Mouse (Mus musculus): ENCODE measurements around the gene Eif4h. TPM values are rescaled to one million over a fixed set of nuclear protein-coding genes. Genes with fewer than 3 reads are reported as not detected.

Eif4h gene
- 332 and 340 TPM in 2 replicates for polyA plus RNA-seq (2015; fragmentation: Nextera tagmentation; extraction: Ambion mirVana)

GRCm38 (mm10) chr5:134639269-134639682 lies at the start of gene Eif4h:
Gene Eif4h, minus strand, starts transcription at chr5:134639490.
- Histone ChIP-seq H3K9ac (ENCODE audit: low read depth, low read length) (peak within 1 kb of the TSS; percentile 99), H3K4me3 (ENCODE audit: low read length) (peak within 1 kb of the TSS; percentile 86), H3K27me3 (replicated peaks; ENCODE audit: control insufficient read depth, insufficient read depth, low read length) (no peaks in the 10 kb centered on the region), H3K27ac (ENCODE audit: low read depth, low read length) (peak within 1 kb of the TSS; percentile 95), H3K4me2 (ENCODE audit: low read length) (peak within 1 kb of the TSS; percentile 76), H3K36me3 (ENCODE audit: control insufficient read depth, insufficient read depth, low read length) (0 out of 2 replicates have a peak, but pooled peaks cover 2% of the 10 kb centered on the region), H3K9me3 (ENCODE audit: control insufficient read depth, low read length) (no peaks in the 10 kb centered on the region), H3K4me1 (ENCODE audit: control insufficient read depth, insufficient read depth, low read depth, low read length) (peaks cover 14% of the 10 kb centered on the region)
- ATAC-seq, result peak; percentile 94
- under 1% methylated on average over 45 of the region's 52 CpGs for WGBS

- Histone ChIP-seq H3K36me3 (ENCODE audit: control insufficient read depth, insufficient read depth, low read length) (0 out of 2 replicates have a peak, but pooled peaks cover 2% of the 10 kb centered on the region), H3K27me3 (replicated peaks; ENCODE audit: control insufficient read depth, insufficient read depth, low read length) (no peaks in the 10 kb centered on the region), H3K27ac (ENCODE audit: low read depth, low read length) (peak overlapping the region; percentile 87), H3K4me2 (ENCODE audit: low read length) (peak overlapping the region; percentile 65), H3K4me3 (ENCODE audit: low read length) (peak overlapping the region; percentile 94), H3K9me3 (ENCODE audit: control insufficient read depth, low read length) (no peaks in the 10 kb centered on the region), H3K4me1 (ENCODE audit: control insufficient read depth, insufficient read depth, low read depth, low read length) (peaks cover 10% of the 10 kb centered on the region), H3K9ac (ENCODE audit: low read depth, low read length) (peak overlapping the region; percentile 64)
- under 1% methylated on average over 38 of the region's 38 CpGs for WGBS
- ATAC-seq, result peak; percentile 97
Measured at GRCm38 (mm10) chr5:134688718-134689284, 49.5 kb upstream of the Eif4h start.

GRCm38 (mm10) chr5:134688086-134688717 lies 48.9 kb upstream of the Eif4h start, which contains the start of gene Limk1:
Gene Limk1, minus strand, starts transcription at chr5:134688598.
- H3K4me1 ChIP-seq (ENCODE audit: control insufficient read depth, insufficient read depth, low read depth, low read length), result peaks cover 10% of the 10 kb centered on the region
- H3K27ac ChIP-seq (ENCODE audit: low read depth, low read length), result peak within 1 kb of the TSS; percentile 87
- H3K4me2 ChIP-seq (ENCODE audit: low read length), result peak within 1 kb of the TSS; percentile 65
- H3K9ac ChIP-seq (ENCODE audit: low read depth, low read length), result peak within 1 kb of the TSS; percentile 97
- 0 out of 2 replicates have a peak, but pooled peaks cover 2% of the 10 kb centered on the region for H3K36me3 ChIP-seq (ENCODE audit: control insufficient read depth, insufficient read depth, low read length)
- H3K4me3 ChIP-seq (ENCODE audit: low read length), result peak within 1 kb of the TSS; percentile 94
- H3K9me3 ChIP-seq (ENCODE audit: control insufficient read depth, low read length), result no peaks in the 10 kb centered on the region
- peak; percentile 0; the same call in 1 of the 2 replicates for ATAC-seq
- WGBS, result under 1% methylated on average over 49 of the region's 69 CpGs
- H3K27me3 ChIP-seq (replicated peaks; ENCODE audit: control insufficient read depth, insufficient read depth, low read length), result no peaks in the 10 kb centered on the region

DNA sequence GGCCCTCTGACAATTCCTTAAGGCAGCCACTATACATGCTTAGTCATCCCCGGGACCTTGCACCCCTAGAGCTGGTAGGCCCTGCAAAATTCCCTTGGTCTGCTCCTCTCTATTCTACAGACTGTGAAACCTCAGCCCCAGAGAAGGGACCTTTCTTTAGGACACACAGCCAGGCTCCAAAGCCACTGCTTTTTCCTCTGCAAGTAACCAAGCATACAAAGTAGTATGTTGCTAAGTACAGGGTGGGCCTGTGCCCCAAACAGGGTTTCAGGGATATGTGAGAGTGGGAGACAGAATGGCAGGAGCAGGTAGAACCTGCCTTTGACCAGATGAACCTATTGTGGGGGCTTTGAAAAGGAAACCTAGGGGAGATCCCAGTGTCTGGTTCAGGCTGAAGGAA lies 47.9 kb upstream of the Eif4h start:
- peak overlapping the region; percentile 97 for H3K9ac ChIP-seq (ENCODE audit: low read depth, low read length)
- 88% methylated on average over 1 of the region's 1 CpGs for WGBS
- H3K4me1 ChIP-seq (ENCODE audit: control insufficient read depth, insufficient read depth, low read depth, low read length), result peaks cover 10% of the 10 kb centered on the region
- H3K27ac ChIP-seq (ENCODE audit: low read depth, low read length), result no peak overlapping the region; the same call in 1 of the 2 replicates
- peak overlapping the region; percentile 65 for H3K4me2 ChIP-seq (ENCODE audit: low read length)
- H3K4me3 ChIP-seq (ENCODE audit: low read length), result peak overlapping the region; percentile 94
- no peak for ATAC-seq
- H3K36me3 ChIP-seq (ENCODE audit: control insufficient read depth, insufficient read depth, low read length), result peaks cover 2% of the 10 kb centered on the region; the same call in 1 of the 2 replicates
- no peaks in the 10 kb centered on the region for H3K27me3 ChIP-seq (replicated peaks; ENCODE audit: control insufficient read depth, insufficient read depth, low read length)
- no peaks in the 10 kb centered on the region for H3K9me3 ChIP-seq (ENCODE audit: control insufficient read depth, low read length)

DNA sequence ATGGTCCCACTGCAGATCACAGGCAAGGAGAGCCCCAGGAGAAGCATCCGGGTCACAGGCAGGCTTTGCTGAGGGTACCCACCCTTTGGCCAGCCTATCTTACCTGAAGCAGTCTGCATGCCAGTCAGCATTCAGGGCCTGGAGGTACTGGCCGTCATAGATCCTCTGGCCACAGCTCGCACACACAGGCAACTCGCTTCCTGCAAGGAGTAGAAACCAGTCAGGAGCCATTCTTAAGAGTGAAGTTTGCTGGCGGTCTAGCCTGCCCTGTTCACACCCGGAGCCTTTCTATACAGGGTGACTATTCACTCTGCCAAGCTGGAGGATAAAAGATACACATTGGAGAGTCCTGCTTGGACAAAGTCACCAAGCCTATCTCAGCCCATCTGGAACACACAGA lies 47.3 kb upstream of the Eif4h start:
- H3K4me3 ChIP-seq (ENCODE audit: low read length), result no peak overlapping the region
- no peak overlapping the region for H3K4me2 ChIP-seq (ENCODE audit: low read length)
- no peak overlapping the region for H3K9ac ChIP-seq (ENCODE audit: low read depth, low read length)
- peaks cover 2% of the 10 kb centered on the region; the same call in 1 of the 2 replicates for H3K36me3 ChIP-seq (ENCODE audit: control insufficient read depth, insufficient read depth, low read length)
- H3K4me1 ChIP-seq (ENCODE audit: control insufficient read depth, insufficient read depth, low read depth, low read length), result peaks cover 10% of the 10 kb centered on the region
- H3K9me3 ChIP-seq (ENCODE audit: control insufficient read depth, low read length), result no peaks in the 10 kb centered on the region
- H3K27ac ChIP-seq (ENCODE audit: low read depth, low read length), result no peak overlapping the region
- WGBS, result 93% methylated on average over 6 of the region's 6 CpGs
- no peaks in the 10 kb centered on the region for H3K27me3 ChIP-seq (replicated peaks; ENCODE audit: control insufficient read depth, insufficient read depth, low read length)
- no peak for ATAC-seq

DNA sequence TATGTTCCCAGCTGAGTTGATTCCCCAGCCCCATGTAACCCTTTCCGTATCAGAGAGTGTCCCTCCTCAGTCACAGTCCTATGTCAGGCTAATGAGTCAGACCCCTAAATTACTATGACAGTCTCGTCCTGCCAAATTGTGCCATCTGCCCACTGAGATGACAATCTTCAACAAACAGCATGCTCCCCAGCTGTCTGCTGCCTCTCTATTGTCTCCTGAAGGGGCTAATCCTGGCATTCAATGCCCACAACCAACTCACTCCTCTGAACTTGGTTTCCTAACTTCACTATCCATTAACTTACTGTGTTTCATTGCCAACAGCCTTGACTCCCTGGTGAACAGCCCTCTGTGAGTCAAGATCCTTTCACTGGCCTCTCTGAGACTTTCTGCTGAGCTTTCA lies 45.1 kb upstream of the Eif4h start:
- Histone ChIP-seq H3K4me2 (ENCODE audit: low read length) (no peak overlapping the region), H3K4me1 (ENCODE audit: control insufficient read depth, insufficient read depth, low read depth, low read length) (peaks cover 10% of the 10 kb centered on the region), H3K36me3 (ENCODE audit: control insufficient read depth, insufficient read depth, low read length) (peaks cover 2% of the 10 kb centered on the region; the same call in 1 of the 2 replicates), H3K27ac (ENCODE audit: low read depth, low read length) (no peak overlapping the region), H3K4me3 (ENCODE audit: low read length) (no peak overlapping the region), H3K9ac (ENCODE audit: low read depth, low read length) (no peak overlapping the region), H3K9me3 (ENCODE audit: control insufficient read depth, low read length) (no peaks in the 10 kb centered on the region), H3K27me3 (replicated peaks; ENCODE audit: control insufficient read depth, insufficient read depth, low read length) (no peaks in the 10 kb centered on the region)
- WGBS, result 37% methylated on average over 2 of the region's 2 CpGs
- ATAC-seq, result no peak

- Histone ChIP-seq H3K27me3 (replicated peaks; ENCODE audit: control insufficient read depth, insufficient read depth, low read length) (no peaks in the 10 kb centered on the region), H3K9ac (ENCODE audit: low read depth, low read length) (no peak overlapping the region), H3K4me2 (ENCODE audit: low read length) (no peak overlapping the region), H3K9me3 (ENCODE audit: control insufficient read depth, low read length) (no peaks in the 10 kb centered on the region), H3K4me1 (ENCODE audit: control insufficient read depth, insufficient read depth, low read depth, low read length) (peaks cover 10% of the 10 kb centered on the region), H3K27ac (ENCODE audit: low read depth, low read length) (no peak overlapping the region), H3K36me3 (ENCODE audit: control insufficient read depth, insufficient read depth, low read length) (peaks cover 2% of the 10 kb centered on the region; the same call in 1 of the 2 replicates), H3K4me3 (ENCODE audit: low read length) (no peak overlapping the region)
- WGBS, result 69% methylated on average over 2 of the region's 2 CpGs
- no peak for ATAC-seq
Measured at GRCm38 (mm10) chr5:134683813-134684212, 44.5 kb upstream of the Eif4h start.

DNA sequence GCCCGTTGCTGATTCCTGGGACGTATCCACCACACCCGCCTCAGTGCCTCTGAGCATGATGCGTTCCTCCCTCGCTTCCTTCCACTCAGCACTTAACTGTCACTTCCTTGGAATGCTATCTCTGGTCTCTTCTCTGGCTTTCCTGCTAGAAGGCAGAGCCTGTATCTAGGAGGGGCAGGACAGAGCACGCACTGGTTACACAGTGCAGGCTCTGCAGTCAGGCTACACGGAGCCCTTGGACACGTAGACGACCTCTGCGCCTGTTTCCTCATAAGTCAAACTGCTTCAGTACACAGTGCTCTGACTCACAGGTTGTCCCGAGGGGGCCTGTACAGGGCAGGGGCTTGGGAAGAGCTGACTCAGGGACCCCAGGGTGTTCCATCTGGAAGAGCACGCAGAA lies 40.9 kb upstream of the Eif4h start:
- 86% methylated on average over 12 of the region's 12 CpGs for WGBS
- H3K27me3 ChIP-seq (replicated peaks; ENCODE audit: control insufficient read depth, insufficient read depth, low read length), result no peaks in the 10 kb centered on the region
- no peak overlapping the region for H3K27ac ChIP-seq (ENCODE audit: low read depth, low read length)
- peaks cover 18% of the 10 kb centered on the region for H3K4me1 ChIP-seq (ENCODE audit: control insufficient read depth, insufficient read depth, low read depth, low read length)
- H3K9ac ChIP-seq (ENCODE audit: low read depth, low read length), result no peak overlapping the region
- no peaks in the 10 kb centered on the region for H3K9me3 ChIP-seq (ENCODE audit: control insufficient read depth, low read length)
- peaks cover 2% of the 10 kb centered on the region; the same call in 1 of the 2 replicates for H3K36me3 ChIP-seq (ENCODE audit: control insufficient read depth, insufficient read depth, low read length)
- ATAC-seq, result no peak
- no peak overlapping the region for H3K4me3 ChIP-seq (ENCODE audit: low read length)
- H3K4me2 ChIP-seq (ENCODE audit: low read length), result no peak overlapping the region

- Histone ChIP-seq H3K4me1 (ENCODE audit: control insufficient read depth, insufficient read depth, low read depth, low read length) (peaks cover 18% of the 10 kb centered on the region), H3K27ac (ENCODE audit: low read depth, low read length) (no peak overlapping the region), H3K9me3 (ENCODE audit: control insufficient read depth, low read length) (no peaks in the 10 kb centered on the region)
Measured at GRCm38 (mm10) chr5:134678827-134679546, 39.7 kb upstream of the Eif4h start.

More at GRCm38 (mm10) chr5:134678827-134679546, 39.7 kb upstream of the Eif4h start:
- no peaks in the 10 kb centered on the region; the same call in 1 of the 2 replicates for H3K36me3 ChIP-seq (ENCODE audit: control insufficient read depth, insufficient read depth, low read length)
- no peaks in the 10 kb centered on the region for H3K27me3 ChIP-seq (replicated peaks; ENCODE audit: control insufficient read depth, insufficient read depth, low read length)
- no peak overlapping the region for H3K4me2 ChIP-seq (ENCODE audit: low read length)
- no peak overlapping the region for H3K9ac ChIP-seq (ENCODE audit: low read depth, low read length)
- no peak overlapping the region for H3K4me3 ChIP-seq (ENCODE audit: low read length)
- ATAC-seq, result no peak
- 71% methylated on average over 8 of the region's 8 CpGs for WGBS
